Mouse (Mus musculus) brain, embryonic 14.5 days (tissue): ENCODE measurements at regions not wholly inside any gene's neighbourhood (a gene's known extent, or its start where the extent isn't known, plus 50 kb on each side); places are given as distances from the start of the nearest gene placed in this dataset.

ENCODE experiments used
- DNase-seq: peaks from one replicate; pipeline ENCODE4 v3.0.0-alpha.2; 2011; ENCODE audit warnings: low read depth
- CTCF ChIP-seq: fragments of 200-500 bp; IDR thresholded peaks from 2 replicates; pipeline ENCODE4 v1.5.1; 2012; ENCODE audit warnings: inconsistent platforms, mild to moderate bottlenecking, moderate library complexity, borderline replicate concordance; ENCODE audit not compliant: insufficient read depth, insufficient read length; ENCODE audit errors: extremely low read depth
- POLR2A ChIP-seq: fragments of 200-500 bp; IDR thresholded peaks from 2 replicates; pipeline ENCODE4 v1.6.1; 2012; ENCODE audit warnings: mild to moderate bottlenecking, inconsistent platforms, borderline replicate concordance; ENCODE audit not compliant: poor library complexity, insufficient read depth, insufficient read length, severe bottlenecking; ENCODE audit errors: extremely low read depth

DNA sequence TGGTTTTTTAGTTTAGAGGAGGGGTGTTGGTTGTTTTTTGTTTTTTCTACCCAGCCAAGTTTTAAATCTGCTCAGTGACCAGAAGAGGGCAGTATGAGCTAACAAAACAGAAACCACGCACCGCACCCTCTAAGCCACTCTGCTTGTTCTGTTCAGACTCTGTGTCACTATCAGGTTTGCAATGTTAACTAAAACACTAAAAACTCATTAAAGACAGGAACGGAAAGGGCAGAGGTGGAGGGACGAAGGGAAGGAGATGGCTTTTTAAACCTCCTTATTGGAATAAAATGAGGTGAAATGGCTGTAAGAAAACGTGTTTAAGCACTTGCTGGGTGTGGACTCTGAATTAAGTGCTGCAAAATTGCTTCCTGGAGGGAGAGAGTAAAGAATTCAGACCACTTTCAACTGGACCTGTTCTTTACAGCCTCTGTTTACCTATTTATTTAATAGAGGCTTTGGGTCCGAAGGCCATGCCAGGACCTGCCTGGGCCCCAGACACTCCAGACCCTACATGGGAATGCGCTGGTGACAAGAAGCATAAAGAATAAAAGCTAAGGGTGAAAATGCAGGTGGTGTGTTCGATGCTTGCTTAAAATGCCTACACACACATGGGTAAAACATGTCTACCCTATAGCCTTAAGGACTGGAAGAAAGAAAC, 116.1 kb upstream of the Olig3 start:
- TF ChIP-seq POLR2A (no peak), CTCF (peak; percentile 78)
- peak; percentile 91 for DNase-seq

- DNase-seq = no peak
- TF ChIP-seq POLR2A (no peak), CTCF (no peak)
These were observed 140.1 kb upstream of the Olig3 start for GRCm38 (mm10) chr10:19216240-19216639.

- no peak for TF ChIP-seq CTCF
- no peak for TF ChIP-seq POLR2A
- no peak for DNase-seq
These were observed 146.6 kb upstream of the Olig3 start for GRCm38 (mm10) chr10:19209751-19210150.

DNA sequence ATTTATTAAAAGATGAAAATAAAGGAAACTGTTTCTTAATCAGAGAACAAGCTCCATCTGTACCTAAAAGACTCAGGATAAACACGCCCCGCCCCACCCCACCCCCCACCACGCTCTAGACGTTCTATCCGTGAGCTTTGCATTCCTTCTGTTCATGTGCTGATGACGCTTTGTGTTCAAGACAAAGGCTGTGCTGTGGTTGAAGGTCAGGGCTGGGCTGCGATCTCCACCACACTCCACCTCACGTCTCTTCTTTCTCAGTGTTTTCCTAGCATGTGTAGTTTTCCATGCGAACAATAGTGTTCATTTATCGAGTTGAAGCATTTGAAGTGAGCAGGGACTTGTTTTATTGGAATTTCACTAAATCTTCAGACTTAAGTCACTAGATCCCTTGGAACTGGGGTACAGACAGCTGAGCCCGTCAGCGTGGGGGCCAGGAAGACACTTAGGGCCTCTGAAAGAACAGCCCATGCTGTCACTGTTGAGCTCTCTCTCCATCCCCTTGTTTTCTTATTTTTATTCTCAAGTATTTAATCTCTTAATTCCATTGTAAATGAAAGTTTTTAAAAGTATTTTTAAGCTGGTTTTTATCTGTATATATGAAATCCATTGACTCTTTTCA, 148.1 kb upstream of the Olig3 start:
- TF ChIP-seq POLR2A = no peak
- no peak for TF ChIP-seq CTCF
- peak; percentile 52 for DNase-seq

DNA sequence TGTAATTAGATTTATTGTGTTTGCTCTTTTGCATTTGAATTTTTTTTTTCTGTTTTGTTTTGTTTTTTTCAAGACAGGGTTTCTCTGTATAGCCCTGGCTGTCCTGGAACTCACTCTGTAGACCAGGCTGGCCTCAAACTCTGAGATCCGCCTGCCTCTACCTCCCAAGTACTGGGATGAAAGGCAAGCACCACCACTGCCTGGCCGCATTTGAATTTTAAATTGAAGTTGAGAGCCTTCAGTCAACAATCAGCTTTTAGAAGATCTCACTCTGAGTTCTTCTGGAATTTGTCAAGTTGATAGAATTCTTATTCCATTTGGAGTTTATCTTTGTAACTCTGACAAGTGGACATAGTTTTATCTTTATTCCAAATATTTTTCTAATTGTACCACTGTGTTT, 148.8 kb upstream of the Olig3 start:
- TF ChIP-seq POLR2A = no peak
- TF ChIP-seq CTCF = no peak
- no peak for DNase-seq

GRCm38 (mm10) chr10:19200311-19200710, 156.0 kb upstream of the Olig3 start:
- TF ChIP-seq POLR2A (no peak), CTCF (no peak)
- DNase-seq = peak; percentile 47

- no peak for DNase-seq
- TF ChIP-seq POLR2A (no peak), CTCF (no peak)
These were observed 160.7 kb upstream of the Olig3 start for GRCm38 (mm10) chr10:19195676-19196075.

- no peak for TF ChIP-seq CTCF
- no peak for TF ChIP-seq POLR2A
- DNase-seq = no peak
These were observed 161.7 kb upstream of the Olig3 start for GRCm38 (mm10) chr10:19194646-19195045.

- no peak for TF ChIP-seq POLR2A
- TF ChIP-seq CTCF = no peak
- DNase-seq = no peak
These were observed 163.2 kb upstream of the Olig3 start for GRCm38 (mm10) chr10:19192971-19193758.

GRCm38 (mm10) chr10:19192221-19192620, 164.1 kb upstream of the Olig3 start:
- TF ChIP-seq CTCF = no peak
- TF ChIP-seq POLR2A = no peak

GRCm38 (mm10) chr10:19188082-19188742, 168.1 kb upstream of the Olig3 start:
- no peak for TF ChIP-seq POLR2A
- no peak for TF ChIP-seq CTCF
- DNase-seq = peak; percentile 69

More at GRCm38 (mm10) chr10:19192221-19192620, 164.1 kb upstream of the Olig3 start:
- DNase-seq = no peak
